Mouse (Mus musculus) heart, postnatal 36 days (tissue): ENCODE measurements around the gene Trpm7. TPM values are rescaled to one million over a fixed set of nuclear protein-coding genes. Genes with fewer than 3 reads are reported as not detected.
A peak's percentile ranks its signal among the peaks of the same experiment; 100 is the strongest.
"Not testable (repeated sequence)": the region's sequence is repeated elsewhere in the genome, so short reads cannot be mapped to it uniquely, and the experiment has no call there.

Experiments
- DNase-seq, 2 experiments: peaks; one replicate each; pipeline ENCODE4 v3.0.0; 2021 to 2022
- intact Hi-C: fragments of 180-260 bp; cut with DNase I; formaldehyde crosslinking; loops from one replicate; pipeline ENCODE4 v1.15.1; 2025
- total RNA-seq, 2 experiments: library from RNA; stranded (reverse); gene quantifications; 2 replicates each; pipeline ENCODE4 v1.2.3; 2021

Trpm7 gene
- 10 to 100 TPM; 27.7 to 38.4 TPM for total RNA-seq

GRCm38 (mm10) chr2:126875871-126876796 is at the start of gene Trpm7:
Gene Trpm7, minus strand, starts transcription at chr2:126876230.
- intact Hi-C loops = loop anchor here (1.0 kb wide), 2 partner anchors 21 to 56 kb away; no protein-coding TSS in a partner anchor
- DNase-seq = peak; percentile 90 to 95

DNA sequence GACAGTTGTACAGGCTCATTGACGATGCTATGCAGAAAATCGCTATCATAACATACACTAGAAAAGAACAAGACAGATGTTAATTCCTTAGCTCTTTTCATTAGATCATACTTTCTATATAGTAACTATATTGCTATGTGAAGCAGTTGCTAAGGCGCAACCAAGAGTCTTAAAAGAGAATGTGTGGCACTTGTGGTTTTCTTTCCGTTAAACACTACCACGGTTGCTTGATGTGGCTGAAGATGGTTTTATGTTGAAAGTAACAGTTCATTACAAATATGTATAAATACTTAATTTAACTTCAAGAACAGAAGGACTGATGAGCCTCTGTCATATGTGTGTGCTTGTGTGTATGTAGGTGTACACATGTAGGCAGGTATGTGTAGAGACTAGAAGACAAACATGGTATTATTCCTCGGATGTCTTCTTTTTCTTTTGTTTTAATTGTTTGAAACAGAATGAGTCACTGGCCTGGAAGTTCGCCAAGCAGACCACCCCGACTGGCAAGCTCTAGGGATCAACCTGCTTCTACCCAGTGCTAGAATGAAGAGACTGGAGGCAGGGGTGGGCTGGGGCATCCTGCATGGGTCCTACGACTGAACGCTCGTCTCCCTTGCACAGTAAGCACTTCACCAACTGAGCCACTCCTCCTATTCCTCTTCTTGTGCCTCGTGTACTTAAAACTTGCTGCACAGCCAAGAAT is 44.5 kb upstream of the Trpm7 start:
- intact Hi-C loops = no loop called here
- DNase-seq = no peak

DNA sequence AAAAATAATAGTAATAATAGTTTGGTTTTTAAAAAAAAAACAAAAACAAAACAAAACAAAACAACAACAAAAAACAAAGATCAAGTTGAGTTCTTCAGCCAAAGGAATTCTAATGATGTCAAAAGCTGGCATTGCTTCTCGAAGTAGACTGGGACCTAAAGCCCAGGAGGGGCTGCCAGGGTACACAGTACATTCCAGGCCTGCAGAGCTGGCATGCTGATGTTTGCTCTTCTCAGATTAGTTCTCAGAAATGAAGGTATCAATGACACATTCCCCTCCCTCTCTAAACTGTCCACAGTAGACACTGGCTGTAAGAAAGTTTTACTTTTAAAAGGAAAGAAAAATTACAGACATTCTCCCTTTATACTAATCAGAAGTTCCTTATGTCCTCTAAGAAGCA is 40.2 kb upstream of the Trpm7 start:
- no peak for DNase-seq
- intact Hi-C loops = no loop called here

GRCm38 (mm10) chr2:126914096-126914495 is 38.1 kb upstream of the Trpm7 start:
- peak in 1 of 2 experiments; percentile 19 for DNase-seq
- intact Hi-C loops = no loop called here

DNA sequence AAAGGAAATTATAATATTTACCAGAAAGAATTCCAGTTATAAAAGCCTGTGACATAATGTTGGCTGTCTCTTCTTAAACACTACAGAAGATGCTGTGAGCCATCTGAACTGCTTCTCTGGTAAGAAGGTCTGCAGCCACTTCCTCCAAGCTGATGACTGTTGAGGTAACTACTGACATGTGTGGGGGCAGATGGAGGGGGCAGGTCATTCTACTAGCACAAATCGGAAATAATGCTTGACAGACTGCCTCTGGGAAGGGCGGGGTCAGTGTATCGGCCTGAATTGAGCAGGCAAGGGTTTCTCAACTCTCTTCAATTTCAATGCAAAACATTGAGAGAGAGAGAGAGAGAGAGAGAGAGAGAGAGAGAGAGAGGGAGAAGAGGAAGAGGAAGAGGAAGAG is 28.1 kb upstream of the Trpm7 start:
- no peak for DNase-seq
- intact Hi-C loops = no loop called here

DNA sequence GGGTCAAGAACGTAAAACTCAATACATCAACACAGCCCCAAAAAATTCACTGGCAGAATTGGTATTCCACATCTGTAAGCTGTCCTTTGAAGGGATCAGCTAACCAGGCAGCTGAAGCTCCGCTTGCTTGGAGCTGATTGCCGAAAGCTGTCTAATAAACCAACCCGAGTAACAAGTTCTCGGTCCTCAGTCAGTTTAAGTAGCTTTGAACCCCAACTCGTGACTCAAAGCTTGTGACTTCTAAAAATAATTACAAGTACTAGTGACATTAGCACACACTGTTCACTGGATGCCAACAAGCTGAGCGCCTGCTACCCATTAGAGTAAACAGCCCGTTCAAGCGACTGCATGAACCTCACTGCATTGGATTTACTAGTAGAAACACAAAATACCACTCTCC is 21.5 kb upstream of the Trpm7 start:
- intact Hi-C loops = loop anchor here (1.0 kb wide), 1 partner anchor 21 kb away; the partner anchor contains the start of gene Trpm7
- peak; percentile 25 to 38 for DNase-seq

DNA sequence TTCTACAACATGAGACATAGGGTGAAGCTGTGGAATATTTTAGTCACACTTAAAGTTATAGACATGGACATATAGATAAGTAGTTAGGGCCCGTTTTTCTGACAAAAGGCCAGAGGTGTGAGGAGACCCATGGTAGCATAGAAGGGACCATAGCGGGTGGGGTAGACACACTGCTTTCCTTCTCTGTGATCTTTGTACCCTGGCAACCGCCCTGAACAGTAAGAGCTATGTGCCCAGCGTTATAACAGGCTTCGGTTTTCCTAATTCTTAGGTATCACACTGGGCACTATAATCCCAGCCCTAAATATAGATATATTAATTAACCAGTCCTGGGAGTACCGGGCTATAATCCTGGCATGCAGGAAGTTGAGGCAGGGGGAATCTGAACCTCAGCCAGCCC is 20.9 kb upstream of the Trpm7 start:
- no peak for DNase-seq
- intact Hi-C loops = loop anchor here (1.0 kb wide), 1 partner anchor 21 kb away; the partner anchor contains the start of gene Trpm7

- intact Hi-C loops = no loop called here
- no peak for DNase-seq
Measured at GRCm38 (mm10) chr2:126894245-126894644, 18.2 kb upstream of the Trpm7 start.

- intact Hi-C loops = no loop called here
- DNase-seq = no peak
Measured at GRCm38 (mm10) chr2:126892316-126892715, 16.3 kb upstream of the Trpm7 start.

- intact Hi-C loops = no loop called here
- no peak for DNase-seq
Measured at GRCm38 (mm10) chr2:126891743-126892142, 15.7 kb upstream of the Trpm7 start.

DNA sequence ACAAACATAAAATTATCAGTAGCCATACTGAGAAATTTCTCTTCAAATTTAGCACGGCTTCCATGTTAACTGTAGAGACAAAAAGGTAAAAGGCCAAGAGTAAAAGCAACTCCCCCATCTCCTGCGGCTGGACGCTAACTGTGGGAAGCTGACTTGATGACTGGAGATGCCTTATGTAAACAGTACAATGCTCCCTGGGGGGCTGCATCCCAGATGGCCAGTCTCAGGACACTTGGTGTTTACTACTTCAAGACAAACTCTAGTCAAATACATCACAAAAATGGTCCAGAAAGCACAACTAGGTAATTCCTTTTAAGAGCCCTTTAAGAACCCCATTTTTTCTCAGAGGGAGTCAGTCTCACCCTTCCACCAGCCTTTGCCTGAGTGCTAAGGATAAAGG is 11.1 kb upstream of the Trpm7 start:
- intact Hi-C loops = no loop called here
- no peak for DNase-seq

- DNase-seq = no peak
- intact Hi-C loops = no loop called here
Measured at GRCm38 (mm10) chr2:126885871-126886270, 9.8 kb upstream of the Trpm7 start.

GRCm38 (mm10) chr2:126882711-126883110 is 6.7 kb upstream of the Trpm7 start:
- intact Hi-C loops, DNase-seq: not testable (repeated sequence)

DNA sequence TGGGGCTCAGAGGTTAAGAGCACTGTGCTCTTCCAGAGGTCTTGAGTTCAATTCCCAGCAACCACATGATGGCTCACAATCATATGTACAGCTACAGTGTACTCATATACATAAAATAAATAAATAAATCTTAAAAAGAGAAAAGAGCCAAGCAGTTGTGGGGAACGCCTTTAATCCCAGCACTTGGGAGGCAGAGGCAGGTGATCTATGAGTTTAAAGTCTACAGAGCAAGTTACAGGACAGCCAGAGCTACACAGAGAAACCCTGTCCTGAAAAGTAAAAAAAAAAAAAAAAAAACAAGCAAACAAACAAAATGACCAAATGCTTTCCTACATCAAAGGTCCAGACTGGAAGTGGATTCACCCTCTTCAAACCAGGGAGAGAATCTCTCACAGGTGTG is 2.0 kb upstream of the Trpm7 start:
- no peak for DNase-seq

GRCm38 (mm10) chr2:126875516-126875835 is 554 bp downstream of the Trpm7 start:
- intact Hi-C loops = loop anchor here (1.0 kb wide), 1 partner anchor 57 kb away; no protein-coding TSS in a partner anchor
- DNase-seq = no peak

More for the DNA sequence above, 2.0 kb upstream of the Trpm7 start:
- intact Hi-C loops = no loop called here

DNA sequence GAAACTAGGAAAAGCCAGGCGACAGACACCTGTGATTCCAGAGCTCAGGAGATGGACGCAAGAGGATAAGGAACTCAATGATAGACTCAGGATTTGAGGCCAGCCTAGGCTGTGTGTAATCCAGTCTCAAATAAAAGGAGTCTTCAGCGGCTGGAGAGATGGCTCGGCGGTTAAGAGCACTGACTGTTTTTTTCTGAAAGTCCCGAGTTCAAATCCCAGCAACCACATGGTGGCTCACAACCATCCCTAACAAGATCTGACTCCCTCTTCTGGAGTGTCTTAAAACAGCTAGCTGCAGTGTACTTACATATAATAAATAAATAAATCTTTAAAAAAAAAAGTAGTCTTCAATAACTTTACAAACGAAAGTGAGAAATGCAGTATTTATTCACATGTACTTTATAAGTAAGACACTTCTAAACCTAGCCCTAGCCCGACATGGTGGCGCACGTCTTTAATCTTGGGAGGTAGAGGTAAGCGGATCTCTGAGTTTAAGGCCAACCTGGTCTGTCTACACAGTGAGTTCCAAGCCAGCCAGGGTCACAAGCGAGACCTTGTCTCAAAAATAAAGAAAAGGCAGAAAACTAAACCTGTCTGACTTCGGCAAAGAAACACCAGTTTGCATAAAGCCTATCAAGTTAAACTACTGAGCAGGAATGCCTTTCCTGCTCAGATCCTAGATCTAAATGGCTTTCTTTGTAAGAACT is 1.1 kb downstream of the Trpm7 start:
- peak in 1 of 2 experiments; percentile 30 for DNase-seq
- intact Hi-C loops = loop anchor here (1.0 kb wide), 1 partner anchor 57 kb away; no protein-coding TSS in a partner anchor

DNA sequence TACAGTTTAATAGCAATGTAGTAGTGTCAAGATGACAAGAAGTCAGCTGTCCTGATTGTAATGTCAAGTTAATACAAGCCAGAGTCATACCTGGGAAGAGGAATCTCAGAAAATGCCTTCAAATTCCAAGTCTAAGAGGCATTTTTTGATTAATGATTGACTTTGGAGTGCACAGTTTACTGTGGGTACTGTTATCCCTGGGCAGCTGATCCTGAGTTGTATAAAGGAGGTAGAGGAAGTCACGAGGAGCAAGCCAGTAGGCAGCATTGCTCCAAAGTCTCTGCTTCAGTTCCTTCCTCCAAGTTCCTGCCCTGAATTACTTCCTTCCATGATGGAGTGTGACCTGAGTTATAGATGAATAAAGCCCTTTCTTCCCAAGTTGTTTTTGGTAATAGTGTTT is 9.7 kb downstream of the Trpm7 start:
- intact Hi-C loops = no loop called here
- DNase-seq = no peak

GRCm38 (mm10) chr2:126865501-126866199 is 10.4 kb downstream of the Trpm7 start:
- no peak for DNase-seq
- intact Hi-C loops = no loop called here

- intact Hi-C loops = no loop called here
Measured at GRCm38 (mm10) chr2:126865026-126865425, 11.0 kb downstream of the Trpm7 start.

GRCm38 (mm10) chr2:126844751-126845150 is 31.3 kb downstream of the Trpm7 start:
- no peak for DNase-seq
- intact Hi-C loops = loop anchor here (5.0 kb wide), 1 partner anchor 153 kb away; no protein-coding TSS in a partner anchor

More at GRCm38 (mm10) chr2:126865026-126865425, 11.0 kb downstream of the Trpm7 start:
- DNase-seq = no peak
